In genomic region chr11:53446183-53446582, GRCm38 (mm10) we compare ENCODE assay signal across 25 mouse cellular contexts. TPM values are rescaled to one million over a fixed set of nuclear protein-coding genes. Genes with fewer than 3 reads are reported as not detected.
DNase-seq lines count a peak whose midpoint lies in the region; ATAC-seq and TF ChIP-seq lines count a peak whose summit lies in the region.
"Had no signal": no experiment of that assay in that cellular context is flagged by ENCODE, and none has a peak within 500 bp of the region (broad histone marks: within the 10 kb centered on the region; RNA-seq: fewer than 3 reads in every experiment).

No protein-coding gene starts in this region.

- H3K9me3 ChIP-seq in liver, embryonic 13.5 days (replicated peaks) = no peaks in the 10 kb centered on the region
- no peaks in the 10 kb centered on the region for H3K9me3 ChIP-seq in liver, postnatal 0 days (ENCODE audit: low read length)
- H3K9me3 ChIP-seq: embryonic facial prominence, embryonic 10.5 days; forebrain, embryonic 13.5 days; heart, embryonic 10.5 days had no signal

- H3K9ac ChIP-seq in liver, embryonic 13.5 days = no peak overlapping the region; the same call in 1 of the 2 replicates
- no peak overlapping the region for H3K9ac ChIP-seq in liver, postnatal 0 days (replicated peaks)
- H3K9ac ChIP-seq: forebrain, embryonic 13.5 days; forebrain, postnatal 0 days; hindbrain, embryonic 14.5 days had no signal

- TF ChIP-seq EP300 in liver, postnatal 0 days (IDR thresholded peaks at IDR 0.05; ENCODE audit: low read depth) = no peak

- TF ChIP-seq CTCF in testis, adult 2 months (IDR thresholded peaks at IDR 0.05; ENCODE audit: control insufficient read depth, insufficient read depth, insufficient replicate concordance, low read depth, low read length) = no peak
- no peak for TF ChIP-seq CTCF in liver, postnatal 0 days (IDR thresholded peaks at IDR 0.05; ENCODE audit: low read depth)

- H3K4me2 ChIP-seq in liver, embryonic 13.5 days = no peak overlapping the region
- no peak overlapping the region for H3K4me2 ChIP-seq in liver, postnatal 0 days (ENCODE audit: low read depth, low read length)
- H3K4me2 ChIP-seq: forebrain, embryonic 13.5 days; hindbrain, embryonic 14.5 days had no signal

- TF ChIP-seq POLR2A in testis, adult 2 months (IDR thresholded peaks at IDR 0.05; ENCODE audit: control insufficient read depth, low read depth, low read length) = no peak

- peak; percentile 69 for ATAC-seq in liver, embryonic 13.5 days (ENCODE audit: low read depth)
- ATAC-seq in liver, postnatal 0 days = peak; percentile 81
- ATAC-seq: activated CD4-positive, CD25-positive, alpha-beta regulatory T cell, adult 4 months; forebrain, embryonic 13.5 days; forebrain, postnatal 0 days; Patski had no signal

- DNase-seq in testis, postnatal 10 days (ENCODE audit: low spot score) = no peak
- DNase-seq in liver, embryonic 13.5 days = no peak
- DNase-seq in liver, postnatal 0 days = peak; percentile 61
- DNase-seq in layer of hippocampus, postnatal 25 days (ENCODE audit: extremely low spot score in 1 of 2, low spot score in 1 of 2) = no peak
- DNase-seq in adrenal gland, adult 2 months = no peak
- no peak for DNase-seq in layer of hippocampus, adult 8-10 months (ENCODE audit: low spot score in 2 of 2)
- DNase-seq: cerebellum, adult 2 months; cerebellum, postnatal 10 days; forebrain, postnatal 0 days; gastrocnemius, postnatal 36 days; heart, postnatal 10 days; heart, postnatal 4 days had no signal

- no peaks in the 10 kb centered on the region for H3K36me3 ChIP-seq in testis, adult 2 months (ENCODE audit: control insufficient read depth, insufficient read depth, low read length)
- no peaks in the 10 kb centered on the region for H3K36me3 ChIP-seq in liver, embryonic 13.5 days
- no peaks in the 10 kb centered on the region for H3K36me3 ChIP-seq in liver, postnatal 0 days (replicated peaks; ENCODE audit: insufficient read depth, low read length)
- H3K36me3 ChIP-seq: embryonic facial prominence, embryonic 10.5 days; heart, embryonic 10.5 days had no signal

- no peaks in the 10 kb centered on the region for H3K27me3 ChIP-seq in testis, adult 2 months (ENCODE audit: control insufficient read depth, insufficient read depth, low read length)
- H3K27me3 ChIP-seq in liver, embryonic 13.5 days = peaks cover 16% of the 10 kb centered on the region
- no peaks in the 10 kb centered on the region for H3K27me3 ChIP-seq in liver, postnatal 0 days (ENCODE audit: insufficient read depth, low read length)
- H3K27me3 ChIP-seq: CH12.LX; forebrain, embryonic 13.5 days had no signal

- WGBS in liver, embryonic 13.5 days (ENCODE audit: insufficient replicate concordance) = 81% methylated on average over 13 of the region's 13 CpGs
- WGBS in liver, postnatal 0 days (ENCODE audit: insufficient replicate concordance) = 68% methylated on average over 13 of the region's 13 CpGs

- H3K4me3 ChIP-seq in testis, adult 2 months (ENCODE audit: control insufficient read depth, low read depth, low read length) = no peak overlapping the region
- H3K4me3 ChIP-seq in liver, embryonic 13.5 days (replicated peaks) = no peak overlapping the region
- no peak overlapping the region for H3K4me3 ChIP-seq in liver, postnatal 0 days (ENCODE audit: low read depth, low read length)
- H3K4me3 ChIP-seq: embryonic facial prominence, embryonic 10.5 days; forebrain, embryonic 13.5 days; heart, embryonic 10.5 days had no signal

- H3K27ac ChIP-seq in testis, adult 2 months (ENCODE audit: control insufficient read depth, insufficient read depth, low read depth, low read length) = peak overlapping the region; percentile 39; the same call in 1 of the 2 replicates
- H3K27ac ChIP-seq in liver, embryonic 13.5 days = peak overlapping the region; percentile 5; the same call in 1 of the 2 replicates
- peak overlapping the region; percentile 67 for H3K27ac ChIP-seq in liver, postnatal 0 days (ENCODE audit: low read depth)
- H3K27ac ChIP-seq: embryonic facial prominence, embryonic 10.5 days; forebrain, embryonic 13.5 days; heart, embryonic 10.5 days; hindbrain, embryonic 14.5 days had no signal

- H3K4me1 ChIP-seq in testis, adult 2 months (ENCODE audit: control insufficient read depth, insufficient read depth, low read length) = no peaks in the 10 kb centered on the region
- peaks cover 29% of the 10 kb centered on the region for H3K4me1 ChIP-seq in liver, embryonic 13.5 days (replicated peaks)
- peaks cover 23% of the 10 kb centered on the region for H3K4me1 ChIP-seq in liver, postnatal 0 days (ENCODE audit: insufficient read depth)
- H3K4me1 ChIP-seq: forebrain, embryonic 13.5 days had no signal

RNA-seq across cellular contexts. Expression of gene Gm10447, which starts 10.7 kb away (rescaled TPM):
- polyA plus RNA-seq in testis, adult 2 months (2012; rRNA removed) = 0.05 and 0.11 TPM in 2 replicates
- 0.07 TPM in 2 replicates for polyA plus RNA-seq in liver, embryonic 13.5 days (2015; fragmentation: Nextera tagmentation; extraction: Ambion mirVana)
- 0.06 and 0.25 TPM in 2 replicates for polyA plus RNA-seq in liver, postnatal 0 days (2015; fragmentation: Nextera tagmentation; extraction: Ambion mirVana)
- total RNA-seq in layer of hippocampus, postnatal 25 days (2021) = under 1 TPM; 0.12 to 0.26 TPM
- not detected for total RNA-seq in adrenal gland, adult 2 months (2021)
- polyA plus RNA-seq in adrenal gland, adult 2 months (2012; rRNA removed) = 0.08 TPM in 1 of 2 replicates, not detected in the other
- total RNA-seq in layer of hippocampus, adult 8-10 months (2022) = under 1 TPM; 0.12 to 0.33 (median 0.17) TPM
- total RNA-seq: CH12.LX; forebrain, postnatal 0 days; gastrocnemius, postnatal 36 days; heart, postnatal 4 days had no signal
- polyA plus RNA-seq: cerebellum, adult 2 months; embryonic facial prominence, embryonic 14.5 days; forebrain, embryonic 13.5 days; forebrain, postnatal 0 days; Patski had no signal

RNA-seq across cellular contexts. Expression of gene Shroom1, which starts 10.8 kb away (rescaled TPM):
- 0.41 and 1.1 TPM in 2 replicates for polyA plus RNA-seq in testis, adult 2 months (2012; rRNA removed)
- 1.5 and 1.6 TPM in 2 replicates for polyA plus RNA-seq in liver, embryonic 13.5 days (2015; fragmentation: Nextera tagmentation; extraction: Ambion mirVana)
- 5.5 TPM in 2 replicates for polyA plus RNA-seq in liver, postnatal 0 days (2015; fragmentation: Nextera tagmentation; extraction: Ambion mirVana)
- total RNA-seq in layer of hippocampus, postnatal 25 days (2021) = 1 to 10 TPM; 3.8 to 4.1 TPM
- total RNA-seq in adrenal gland, adult 2 months (2021) = 1 to 10 TPM; 3.5 to 3.8 TPM
- 5.0 and 5.3 TPM in 2 replicates for polyA plus RNA-seq in adrenal gland, adult 2 months (2012; rRNA removed)
- total RNA-seq in layer of hippocampus, adult 8-10 months (2022) = 1 to 10 TPM; 4.7 to 5.9 (median 5.1) TPM
- total RNA-seq: CH12.LX had no signal
- polyA plus RNA-seq: Patski had no signal

RNA-seq across cellular contexts. Expression of gene Gdf9, which starts 15.4 kb away (rescaled TPM):
- polyA plus RNA-seq in testis, adult 2 months (2012; rRNA removed) = 8.4 and 10.1 TPM in 2 replicates
- polyA plus RNA-seq in liver, embryonic 13.5 days (2015; fragmentation: Nextera tagmentation; extraction: Ambion mirVana) = 0.12 and 0.28 TPM in 2 replicates
- polyA plus RNA-seq in liver, postnatal 0 days (2015; fragmentation: Nextera tagmentation; extraction: Ambion mirVana) = 0.15 and 0.18 TPM in 2 replicates
- 1 to 10 TPM in 1 of 2 experiments, under 1 TPM in 1; 0.64 to 1.1 TPM for total RNA-seq in layer of hippocampus, postnatal 25 days (2021)
- 1 to 10 TPM in 1 of 2 experiments, under 1 TPM in 1; 0.90 to 9.0 TPM for total RNA-seq in adrenal gland, adult 2 months (2021)
- polyA plus RNA-seq in adrenal gland, adult 2 months (2012; rRNA removed) = 0.36 and 0.39 TPM in 2 replicates
- total RNA-seq in layer of hippocampus, adult 8-10 months (2022) = under 1 TPM; 0.69 to 0.96 (median 0.93) TPM

RNA-seq across cellular contexts. Expression of gene Uqcrq, which starts 15.6 kb away (rescaled TPM):
- 955 and 969 TPM in 2 replicates for polyA plus RNA-seq in testis, adult 2 months (2012; rRNA removed)
- 611 and 667 TPM in 2 replicates for polyA plus RNA-seq in liver, embryonic 13.5 days (2015; fragmentation: Nextera tagmentation; extraction: Ambion mirVana)
- polyA plus RNA-seq in liver, postnatal 0 days (2015; fragmentation: Nextera tagmentation; extraction: Ambion mirVana) = 1,453 and 1,461 TPM in 2 replicates
- 100 to 1,000 TPM; 444 to 504 TPM for total RNA-seq in layer of hippocampus, postnatal 25 days (2021)
- total RNA-seq in adrenal gland, adult 2 months (2021) = 1,000 to 10,000 TPM; 1,216 to 1,248 TPM
- 845 and 941 TPM in 2 replicates for polyA plus RNA-seq in adrenal gland, adult 2 months (2012; rRNA removed)
- 100 to 1,000 TPM; 374 to 418 (median 397) TPM for total RNA-seq in layer of hippocampus, adult 8-10 months (2022)

RNA-seq across cellular contexts. Expression of gene Leap2, which starts 23.2 kb away (rescaled TPM):
- not detected in 2 replicates for polyA plus RNA-seq in testis, adult 2 months (2012; rRNA removed)
- 11.3 and 13.8 TPM in 2 replicates for polyA plus RNA-seq in liver, embryonic 13.5 days (2015; fragmentation: Nextera tagmentation; extraction: Ambion mirVana)
- polyA plus RNA-seq in liver, postnatal 0 days (2015; fragmentation: Nextera tagmentation; extraction: Ambion mirVana) = 198 and 209 TPM in 2 replicates
- total RNA-seq in layer of hippocampus, postnatal 25 days (2021) = not detected
- not detected for total RNA-seq in adrenal gland, adult 2 months (2021)
- not detected in 2 replicates for polyA plus RNA-seq in adrenal gland, adult 2 months (2012; rRNA removed)
- not detected for total RNA-seq in layer of hippocampus, adult 8-10 months (2022)
- total RNA-seq: adrenal gland, adult 18-20 months; adrenal gland, postnatal 25 days; CH12.LX; forebrain, postnatal 0 days; gastrocnemius, adult 8-10 months; gastrocnemius, postnatal 36 days; heart, postnatal 10 days; heart, postnatal 4 days had no signal
- polyA plus RNA-seq: activated CD4-positive, CD25-positive, alpha-beta regulatory T cell, adult 4 months; cerebellum, adult 2 months; embryonic facial prominence, embryonic 10.5 days; embryonic facial prominence, embryonic 14.5 days; forebrain, embryonic 13.5 days; forebrain, postnatal 0 days; heart, embryonic 14.5 days; hindbrain, embryonic 14.5 days had no signal

Comparison
In these comparisons a context has a peak if more than half of its experiments do, and no peak if none do; other contexts are left out.
1. H3K27ac ChIP-seq: peak in every context shown above with its lines; median percentile 67 in liver, postnatal 0 days; 39 in testis, adult 2 months; 5 in liver, embryonic 13.5 days.